Mouse (Mus musculus): ENCODE data around the gene Fstl4. TPM values are rescaled to one million over a fixed set of nuclear protein-coding genes. Genes with fewer than 3 reads are reported as not detected.

The Fstl4 gene
- total and polyA plus RNA-seq, 3 experiments = not detected

DNA sequence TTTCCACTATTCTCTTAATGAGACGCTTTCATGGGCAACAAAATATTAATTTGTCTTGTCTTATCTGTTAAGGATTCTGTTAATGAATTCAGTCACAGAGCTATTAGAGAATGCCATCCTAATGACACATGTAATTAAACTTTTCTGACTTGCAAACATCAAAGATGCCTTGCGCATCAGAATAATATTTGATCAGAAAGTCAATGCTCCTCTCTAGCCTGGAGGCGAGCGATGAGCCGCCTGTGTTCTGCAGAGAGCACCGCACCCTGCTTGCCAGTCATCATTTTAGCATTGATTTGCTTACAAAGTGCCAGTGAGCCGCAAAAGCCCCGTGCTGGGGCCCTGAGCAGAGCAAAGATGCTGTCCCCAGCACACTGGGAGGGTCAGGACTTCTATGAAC lies 372.9 kb downstream of the Fstl4 start:
- Histone ChIP-seq H3K27ac (ENCODE audit: control insufficient read depth, low read depth, low read length) (no peak overlapping the region), H3K79me2 (ENCODE audit: control insufficient read depth, insufficient read depth, low read length, poor library complexity) (no peaks in the 10 kb centered on the region), H3K27me3 (ENCODE audit: control insufficient read depth in 1 of 2, insufficient read depth in 2 of 2, low read length in 2 of 2) (no peaks in the 10 kb centered on the region), H3K36me3 (ENCODE audit: control insufficient read depth in 1 of 2, insufficient read depth in 2 of 2, low read length in 2 of 2) (no peaks in the 10 kb centered on the region), H3K4me1 (ENCODE audit: control insufficient read depth in 1 of 2, insufficient read depth in 2 of 2, low read length in 2 of 2) (no peaks in the 10 kb centered on the region), H3K9ac (ENCODE audit: control insufficient read depth, low read depth, low read length, poor library complexity, severe bottlenecking) (no peak overlapping the region), H3K4me3 (ENCODE audit: control insufficient read depth in 1 of 2, insufficient read depth in 1 of 2, low read depth in 2 of 2, low read length in 2 of 2) (no peak overlapping the region), H3K9me3 (replicated peaks; ENCODE audit: insufficient read depth, low read length) (no peaks in the 10 kb centered on the region)
- no peak for DNase-seq (ENCODE audit: low read depth, low spot score)
- TF ChIP-seq GATA1 (IDR thresholded peaks at IDR 0.05; ENCODE audit: low read depth, low read length) (no peak), E2F4 (IDR thresholded peaks at IDR 0.05; ENCODE audit: borderline replicate concordance, low read depth, low read length) (no peak), MAFK (IDR thresholded peaks at IDR 0.05; ENCODE audit: borderline replicate concordance, low read depth, low read length) (no peak), CHD2 (IDR thresholded peaks at IDR 0.05; ENCODE audit: low read length) (no peak), ZC3H11A (IDR thresholded peaks at IDR 0.05; ENCODE audit: low read depth, low read length) (no peak), SIN3A (IDR thresholded peaks at IDR 0.05; ENCODE audit: low read length) (no peak), ZNF384 (IDR thresholded peaks at IDR 0.05; ENCODE audit: low read depth, low read length) (no peak), TAL1 (IDR thresholded peaks at IDR 0.05; ENCODE audit: low read length) (no peak), NRF1 (IDR thresholded peaks at IDR 0.05; ENCODE audit: insufficient read depth, low read depth, low read length, poor library complexity, severe bottlenecking) (no peak), KAT2A (conservative IDR thresholded peaks at IDR 0.05; ENCODE audit: low read depth, low read length) (no peak), MEF2A (IDR thresholded peaks at IDR 0.05; ENCODE audit: extremely low read depth, insufficient replicate concordance, low read depth, low read length, poor library complexity, severe bottlenecking) (no peak), USF1 (IDR thresholded peaks at IDR 0.05; ENCODE audit: low read depth, low read length) (no peak), TBP (IDR thresholded peaks at IDR 0.05; ENCODE audit: low read depth, low read length) (no peak), POLR2AphosphoS2 (IDR thresholded peaks at IDR 0.05; ENCODE audit: low read length) (no peak), POLR2A (IDR thresholded peaks at IDR 0.05; ENCODE audit: control insufficient read depth in 1 of 2, insufficient read depth in 1 of 2, low read depth in 1 of 2, low read length in 2 of 2, poor library complexity in 1 of 2) (no peak), CTCF (IDR thresholded peaks at IDR 0.05 in 2 of 3, conservative IDR thresholded peaks at IDR 0.05 in 1 of 3; ENCODE audit: control insufficient read depth in 1 of 3, insufficient read depth in 1 of 3, low read depth in 2 of 3, low read length in 3 of 3, poor library complexity in 1 of 3, severe bottlenecking in 1 of 3) (no peak), CHD1 (IDR thresholded peaks at IDR 0.05; ENCODE audit: low read depth, low read length) (no peak), TCF12 (IDR thresholded peaks at IDR 0.05; ENCODE audit: low read depth, low read length) (no peak), MAZ (IDR thresholded peaks at IDR 0.05; ENCODE audit: low read depth, low read length) (no peak), MXI1 (IDR thresholded peaks at IDR 0.05; ENCODE audit: low read depth, low read length) (no peak)

DNA sequence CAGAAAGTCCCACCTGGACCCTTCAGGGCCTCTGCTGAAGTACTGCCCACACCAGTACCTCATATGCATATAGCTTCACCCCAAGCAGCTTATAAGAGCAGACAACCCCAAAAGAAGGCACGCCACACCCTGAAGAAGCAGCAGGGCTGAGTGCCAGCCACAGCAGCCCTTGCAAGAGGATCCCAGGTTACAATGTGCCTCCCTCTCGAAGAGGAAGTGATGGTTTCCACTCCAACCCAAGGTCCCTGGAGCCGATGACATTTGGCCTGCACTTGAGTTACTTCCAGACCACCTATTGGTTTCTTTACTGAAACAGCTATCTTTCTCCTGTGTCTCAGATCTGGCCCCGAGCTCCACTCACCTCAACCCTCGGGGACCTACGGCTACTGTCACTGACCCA lies 373.8 kb downstream of the Fstl4 start:
- Histone ChIP-seq H3K27ac (ENCODE audit: control insufficient read depth, low read depth, low read length) (no peak overlapping the region), H3K4me1 (ENCODE audit: control insufficient read depth in 1 of 2, insufficient read depth in 2 of 2, low read length in 2 of 2) (no peaks in the 10 kb centered on the region), H3K9ac (ENCODE audit: control insufficient read depth, low read depth, low read length, poor library complexity, severe bottlenecking) (no peak overlapping the region), H3K9me3 (replicated peaks; ENCODE audit: insufficient read depth, low read length) (no peaks in the 10 kb centered on the region), H3K79me2 (ENCODE audit: control insufficient read depth, insufficient read depth, low read length, poor library complexity) (no peaks in the 10 kb centered on the region), H3K4me3 (ENCODE audit: control insufficient read depth in 1 of 2, insufficient read depth in 1 of 2, low read depth in 2 of 2, low read length in 2 of 2) (no peak overlapping the region), H3K36me3 (ENCODE audit: control insufficient read depth in 1 of 2, insufficient read depth in 2 of 2, low read length in 2 of 2) (no peaks in the 10 kb centered on the region), H3K27me3 (ENCODE audit: control insufficient read depth in 1 of 2, insufficient read depth in 2 of 2, low read length in 2 of 2) (no peaks in the 10 kb centered on the region)
- no peak for DNase-seq (ENCODE audit: low read depth, low spot score)
- TF ChIP-seq RAD21 (IDR thresholded peaks at IDR 0.05; ENCODE audit: low read depth, low read length) = no peak
- TF ChIP-seq TAL1 (IDR thresholded peaks at IDR 0.05; ENCODE audit: low read length) = no peak
- TF ChIP-seq MAX (IDR thresholded peaks at IDR 0.05; ENCODE audit: low read length) = no peak
- TF ChIP-seq MYC (IDR thresholded peaks at IDR 0.05; ENCODE audit: low read depth, low read length) = no peak
- no peak for TF ChIP-seq SIN3A (IDR thresholded peaks at IDR 0.05; ENCODE audit: low read length)
- TF ChIP-seq GATA1 (IDR thresholded peaks at IDR 0.05; ENCODE audit: low read depth, low read length) = no peak
- TF ChIP-seq ETS1 (IDR thresholded peaks at IDR 0.05; ENCODE audit: low read depth, low read length) = no peak
- no peak for TF ChIP-seq E2F4 (IDR thresholded peaks at IDR 0.05; ENCODE audit: borderline replicate concordance, low read depth, low read length)
- TF ChIP-seq TBP (IDR thresholded peaks at IDR 0.05; ENCODE audit: low read depth, low read length) = no peak
- TF ChIP-seq NELFE (IDR thresholded peaks at IDR 0.05; ENCODE audit: low read depth, low read length) = no peak
- TF ChIP-seq ZC3H11A (IDR thresholded peaks at IDR 0.05; ENCODE audit: low read depth, low read length) = no peak
- TF ChIP-seq POLR2A (IDR thresholded peaks at IDR 0.05; ENCODE audit: control insufficient read depth in 1 of 2, insufficient read depth in 1 of 2, low read depth in 1 of 2, low read length in 2 of 2, poor library complexity in 1 of 2) = no peak
- no peak for TF ChIP-seq CTCF (IDR thresholded peaks at IDR 0.05 in 2 of 3, conservative IDR thresholded peaks at IDR 0.05 in 1 of 3; ENCODE audit: control insufficient read depth in 1 of 3, insufficient read depth in 1 of 3, low read depth in 2 of 3, low read length in 3 of 3, poor library complexity in 1 of 3, severe bottlenecking in 1 of 3)
- no peak for TF ChIP-seq POLR2AphosphoS5 (IDR thresholded peaks at IDR 0.05; ENCODE audit: borderline replicate concordance, low read depth, low read length)
- no peak for TF ChIP-seq MEF2A (IDR thresholded peaks at IDR 0.05; ENCODE audit: extremely low read depth, insufficient replicate concordance, low read depth, low read length, poor library complexity, severe bottlenecking)
- no peak for TF ChIP-seq GABPA (IDR thresholded peaks at IDR 0.05; ENCODE audit: low read depth, low read length)

All from MEL (cell line).